Mouse (Mus musculus): ENCODE data around the gene Mxd4.
A peak's percentile ranks its signal among the peaks of the same experiment; 100 is the strongest.

The Mxd4 gene

DNA sequence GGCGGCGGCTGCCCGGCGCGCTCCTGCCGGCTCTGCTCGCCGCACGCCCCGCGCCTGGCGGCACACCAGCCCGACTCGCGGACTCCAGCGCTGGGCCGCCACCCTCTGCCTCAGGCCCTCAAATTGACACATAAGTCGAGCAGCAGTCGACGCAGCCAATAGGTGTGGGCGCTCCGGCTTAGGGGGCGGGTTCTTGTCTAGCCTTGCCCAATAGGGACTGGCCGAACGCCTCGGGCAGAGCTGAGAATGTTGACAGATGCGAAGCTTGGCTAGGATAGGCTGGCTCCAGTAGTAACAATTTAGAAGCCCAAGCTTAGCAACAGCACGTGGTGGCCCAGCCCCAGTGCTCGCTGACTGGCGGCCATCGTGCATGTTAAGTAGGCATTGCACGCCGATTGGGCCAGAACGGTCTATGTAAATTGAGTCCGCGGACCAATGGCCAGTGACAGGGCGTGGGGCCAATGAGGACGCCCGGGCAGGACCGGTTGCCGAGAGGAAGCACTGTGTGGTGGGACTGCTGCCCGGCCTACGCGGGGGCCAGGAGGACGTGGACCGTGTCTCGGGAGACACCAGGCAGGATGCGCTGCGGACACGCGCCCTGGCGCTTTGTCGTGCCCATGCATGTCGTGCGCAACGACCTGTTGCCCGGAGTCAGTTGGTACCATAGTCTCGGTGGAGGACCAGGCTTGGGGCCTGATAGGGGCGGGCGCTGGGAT lies at the start of gene Mxd4:
Gene Mxd4 (minus strand): TSS at position 120 of the 716 bp plus-strand sequence.
- DNase-seq (ENCODE audit: low read depth, low spot score): peak; percentile 99

DNA sequence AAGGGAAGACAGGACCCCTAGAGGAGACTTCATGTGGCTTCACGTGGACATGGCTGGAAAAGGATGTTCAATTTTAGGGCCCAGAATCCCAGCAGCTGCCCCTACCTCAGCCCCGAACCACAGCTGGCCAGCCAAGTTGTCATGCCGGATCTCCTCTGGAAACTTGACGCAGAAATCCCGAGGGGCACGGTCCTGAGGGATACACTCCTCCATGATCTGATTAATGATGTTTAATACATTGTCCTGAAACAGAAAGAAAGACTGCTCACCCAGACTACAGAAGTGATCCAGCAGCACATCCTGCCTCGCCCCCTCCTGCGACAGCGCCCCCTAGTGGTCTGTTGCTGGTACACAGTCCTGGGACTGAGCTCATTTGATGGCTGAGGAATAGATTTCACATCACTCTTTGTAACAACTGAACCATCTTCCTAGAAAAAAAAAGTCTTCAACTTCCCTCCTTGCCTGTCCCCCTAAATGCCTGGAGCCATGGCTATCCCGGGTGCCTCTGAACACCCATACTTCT lies 48.4 kb upstream of the Mxd4 start:
- peak; percentile 41 for DNase-seq (ENCODE audit: low read depth, low spot score)

DNA sequence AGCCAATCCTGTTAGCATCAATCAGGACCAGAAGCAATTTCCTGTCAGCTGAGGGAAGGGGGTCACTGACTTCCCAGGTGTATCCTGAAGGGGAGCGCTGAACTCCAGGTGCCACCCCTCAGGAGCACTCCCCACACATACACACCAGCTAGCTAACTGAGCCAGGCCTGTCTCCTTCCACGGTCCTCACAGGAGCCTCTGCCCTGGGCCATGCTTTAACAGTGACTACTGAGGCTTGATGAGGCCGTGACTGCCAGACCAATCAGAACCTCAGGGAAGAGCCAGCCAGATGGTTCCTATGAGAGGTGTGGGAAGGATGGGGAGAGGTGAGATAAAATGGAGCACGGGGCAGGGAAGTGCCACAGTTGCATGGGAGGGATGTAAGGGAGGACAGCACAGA lies 47.5 kb upstream of the Mxd4 start:
- DNase-seq (ENCODE audit: low read depth, low spot score): no peak

DNA sequence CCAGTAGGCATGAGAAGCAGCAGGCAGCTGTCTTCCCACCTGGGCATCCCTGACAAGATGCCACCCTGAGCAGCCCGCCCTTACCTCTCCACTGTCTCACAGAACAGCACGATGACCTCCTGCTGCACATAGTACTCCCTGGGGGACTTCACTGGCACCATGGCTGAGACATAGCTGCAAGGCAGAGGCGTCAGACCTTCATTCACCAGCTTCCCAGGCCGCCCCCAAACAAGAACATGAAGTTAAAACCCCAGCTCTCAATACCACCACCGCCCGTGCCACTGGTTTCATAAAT lies 45.6 kb upstream of the Mxd4 start:
- DNase-seq (ENCODE audit: low read depth, low spot score): no peak

DNA sequence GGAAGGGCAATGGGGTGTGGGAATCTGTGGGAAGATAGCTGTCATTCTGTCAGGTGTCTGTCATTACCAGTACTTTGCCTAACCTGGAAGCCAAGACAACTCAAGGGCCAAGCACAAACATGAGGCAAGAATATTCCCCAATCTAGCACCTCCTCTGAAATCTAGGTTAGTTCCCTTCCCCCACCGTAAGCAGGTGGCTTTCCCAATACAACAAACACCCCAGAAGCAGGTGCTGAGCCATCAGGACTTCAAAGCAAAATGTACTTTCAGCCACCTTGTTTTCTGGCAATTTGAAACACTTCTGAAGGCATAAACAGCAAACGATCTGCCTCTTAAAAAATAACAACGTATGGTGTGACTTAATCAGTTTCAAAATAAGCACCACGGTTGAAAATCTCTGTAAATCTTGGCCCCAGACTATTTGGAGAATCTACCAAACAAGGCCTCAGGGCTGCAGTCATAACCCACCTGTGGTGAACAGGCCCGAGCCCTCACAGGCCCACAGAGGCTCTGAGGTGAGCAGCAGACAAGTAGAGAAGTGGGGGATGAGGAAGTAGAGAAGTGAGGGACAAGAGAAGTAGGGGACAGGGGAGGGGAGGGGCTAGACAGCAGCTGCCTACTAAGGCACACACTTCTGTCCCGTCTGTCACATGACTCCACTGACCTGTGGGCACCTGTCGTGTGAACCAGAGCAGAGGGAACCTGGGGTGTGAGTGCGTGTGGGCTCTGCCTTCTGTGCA lies 45.1 kb upstream of the Mxd4 start:
- DNase-seq (ENCODE audit: low read depth, low spot score): no peak

DNA sequence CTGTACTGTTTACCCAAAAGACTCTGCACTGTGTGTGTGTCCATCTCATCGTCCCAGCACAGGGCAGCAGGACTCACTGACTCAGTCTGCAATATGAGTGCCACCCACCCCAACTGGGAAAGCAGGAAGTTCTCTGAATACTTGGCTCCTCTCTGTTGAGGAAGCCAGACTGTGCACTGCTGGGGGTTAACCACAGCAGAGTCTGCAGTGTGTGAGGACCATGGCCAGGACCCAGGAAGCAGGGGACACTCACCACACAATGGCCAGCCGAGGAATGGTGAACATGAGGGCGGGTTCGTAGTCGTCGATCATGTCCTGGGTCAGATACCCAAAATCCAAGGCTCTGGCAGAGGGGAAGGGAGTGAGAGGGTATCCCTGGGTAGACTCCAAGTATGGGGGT lies 44.4 kb upstream of the Mxd4 start:
- no peak for DNase-seq (ENCODE audit: low read depth, low spot score)

DNA sequence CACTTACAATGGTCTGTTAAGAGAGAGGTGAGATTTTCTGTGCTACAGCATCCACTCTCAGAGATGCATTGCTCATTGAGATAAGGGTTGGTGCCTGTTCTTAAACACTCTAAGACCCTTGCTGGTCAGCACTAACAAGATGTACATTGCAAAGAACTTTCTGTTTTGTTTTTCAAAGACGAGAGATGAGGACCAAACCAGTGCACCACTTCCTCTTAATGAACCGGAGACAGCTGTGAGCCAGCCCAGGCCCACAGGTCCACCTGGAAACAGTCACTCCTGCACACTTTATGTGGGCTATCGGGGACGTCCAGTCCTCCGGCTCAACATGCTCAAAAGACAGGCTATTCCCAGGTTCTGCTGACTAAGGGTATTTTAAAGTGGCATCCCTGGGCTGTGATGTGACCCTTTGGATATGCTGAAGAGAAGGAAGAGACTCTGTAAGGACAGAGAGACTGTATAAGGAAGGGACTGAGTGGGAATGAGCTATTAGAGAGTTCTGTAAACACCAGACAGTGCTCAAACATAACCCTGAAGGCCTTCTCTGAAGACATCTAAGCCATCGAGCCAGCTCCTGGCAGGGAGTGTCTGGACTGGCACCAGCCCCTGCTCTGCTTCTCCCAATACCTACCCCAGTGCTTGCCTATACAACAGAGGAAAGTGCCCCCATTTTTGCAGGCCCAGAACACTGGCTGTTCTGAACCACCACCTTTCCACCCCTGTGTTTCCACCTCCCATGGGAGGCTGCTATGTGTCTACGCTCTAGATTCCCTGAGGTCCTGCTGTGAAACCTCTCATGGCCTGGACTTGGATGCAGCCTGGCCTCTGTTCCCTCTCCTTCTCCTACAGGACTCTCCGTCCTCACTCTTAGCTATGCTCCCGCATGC lies 43.3 kb upstream of the Mxd4 start:
- DNase-seq (ENCODE audit: low read depth, low spot score): no peak

DNA sequence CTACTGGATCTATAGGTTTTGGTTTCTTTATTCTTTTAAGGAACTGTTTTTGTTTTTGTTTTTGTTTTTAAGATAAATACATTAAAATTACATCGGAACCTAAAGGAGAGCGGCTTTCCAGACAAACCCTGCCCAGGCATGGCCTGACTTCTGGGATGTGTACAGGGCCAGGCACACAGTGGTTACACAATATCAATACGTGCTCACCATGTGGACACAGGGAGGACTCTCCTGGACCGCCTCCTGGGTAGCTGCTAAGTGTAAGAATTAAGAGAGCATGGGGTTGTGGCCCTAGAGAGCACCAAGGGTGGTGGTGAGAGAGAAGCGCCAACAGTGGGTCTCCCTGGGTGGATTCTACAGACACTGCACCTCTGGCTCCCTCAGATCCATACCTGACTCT lies 42.0 kb upstream of the Mxd4 start:
- no peak for DNase-seq (ENCODE audit: low read depth, low spot score)

DNA sequence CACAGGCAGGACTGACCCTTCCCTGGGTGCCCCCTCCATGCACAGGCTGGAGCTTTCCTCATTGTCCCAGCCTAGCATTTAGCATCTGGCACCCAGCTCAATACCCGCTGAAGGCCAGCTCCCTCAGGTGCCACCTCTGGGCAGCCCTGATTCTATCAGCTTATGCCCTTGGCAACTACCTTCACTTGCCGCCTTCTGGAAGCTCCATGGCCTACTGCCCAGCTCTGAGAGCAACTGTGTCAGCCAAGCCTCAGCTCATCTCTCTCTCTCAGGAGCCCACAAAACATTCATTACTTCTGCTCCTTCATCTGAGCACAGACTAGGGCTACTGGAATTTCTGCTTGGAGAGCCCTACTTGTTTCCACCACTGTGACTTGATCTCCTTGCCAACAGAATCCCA lies 38.0 kb upstream of the Mxd4 start:
- DNase-seq (ENCODE audit: low read depth, low spot score): no peak

DNA sequence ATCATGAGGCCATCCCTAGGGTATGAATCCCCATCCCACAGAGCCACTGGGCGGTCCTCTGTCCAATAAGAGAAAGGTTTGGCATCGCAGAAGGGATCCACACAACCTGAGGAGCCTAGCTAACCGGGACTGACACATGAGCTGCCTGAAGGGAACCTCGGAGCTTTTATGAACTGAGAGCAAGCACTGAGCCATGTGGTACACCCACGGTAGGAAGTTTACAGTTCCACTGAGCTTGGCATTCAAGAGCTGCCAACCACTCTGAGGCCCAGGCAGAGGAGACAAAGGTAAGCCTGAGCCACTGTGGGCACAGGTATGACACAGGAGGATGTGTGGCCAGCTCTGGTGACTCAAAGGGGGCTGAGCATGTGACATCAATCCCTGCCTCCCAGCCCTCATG lies 37.0 kb upstream of the Mxd4 start:
- DNase-seq (ENCODE audit: low read depth, low spot score): no peak

DNA sequence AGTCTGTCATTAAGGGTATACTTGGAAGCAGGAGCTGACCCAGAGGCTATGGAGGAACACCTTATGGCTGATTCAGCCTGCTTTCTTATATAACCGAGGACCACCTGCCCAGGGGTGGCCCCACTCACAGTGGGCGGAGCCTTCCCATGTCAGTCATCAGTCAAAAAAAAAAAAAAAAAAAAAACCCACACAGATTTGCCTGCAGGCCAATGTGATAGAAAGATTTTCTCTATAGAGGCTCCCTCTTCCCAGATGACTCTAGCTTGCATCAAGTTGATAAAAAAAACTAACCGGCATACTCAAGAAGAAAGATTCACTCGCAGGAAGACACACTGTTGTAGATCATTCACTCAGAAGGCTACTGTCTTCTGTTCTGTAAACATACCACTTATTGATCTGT lies 32.5 kb upstream of the Mxd4 start:
- no peak for DNase-seq (ENCODE audit: low read depth, low spot score)

DNA sequence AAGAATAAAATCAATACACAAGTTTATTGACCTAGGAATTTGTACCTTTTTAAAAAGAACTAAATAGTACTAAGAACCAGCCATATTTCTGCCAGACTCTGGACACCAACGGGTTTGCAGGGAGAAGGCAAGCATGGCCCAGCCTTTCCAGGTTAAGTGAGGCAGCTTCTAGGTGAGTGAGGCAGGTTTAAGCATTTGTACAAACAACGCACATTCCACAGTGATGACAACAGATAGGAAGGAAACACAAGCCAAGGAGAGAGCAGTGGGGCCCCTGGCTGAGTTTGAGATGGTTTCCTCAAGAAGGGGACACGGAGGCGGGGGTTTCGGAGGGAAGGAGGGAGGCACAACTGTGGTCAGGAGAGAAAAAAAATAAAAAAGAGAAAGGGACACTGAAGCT lies 31.2 kb upstream of the Mxd4 start:
- no peak for DNase-seq (ENCODE audit: low read depth, low spot score)

DNA sequence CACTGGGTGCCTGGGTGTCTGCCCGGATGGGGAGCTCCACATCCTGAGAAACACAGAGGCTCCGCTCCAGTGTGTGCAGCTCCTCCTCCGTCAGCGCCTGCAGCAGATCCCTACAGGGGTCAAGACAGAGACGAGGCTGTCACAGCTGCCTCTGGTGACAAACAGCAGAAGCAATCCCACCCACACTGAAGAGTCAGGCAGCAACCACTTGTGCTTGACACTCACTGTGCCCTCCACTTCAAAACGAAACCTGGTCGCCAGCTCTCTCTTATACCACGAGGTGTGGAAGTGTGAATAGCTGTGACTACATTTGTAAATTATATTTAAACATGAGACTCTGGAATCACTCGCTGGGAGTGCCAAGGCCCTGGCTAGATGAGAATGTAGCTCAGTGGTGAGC lies 30.2 kb upstream of the Mxd4 start:
- DNase-seq (ENCODE audit: low read depth, low spot score): no peak

DNA sequence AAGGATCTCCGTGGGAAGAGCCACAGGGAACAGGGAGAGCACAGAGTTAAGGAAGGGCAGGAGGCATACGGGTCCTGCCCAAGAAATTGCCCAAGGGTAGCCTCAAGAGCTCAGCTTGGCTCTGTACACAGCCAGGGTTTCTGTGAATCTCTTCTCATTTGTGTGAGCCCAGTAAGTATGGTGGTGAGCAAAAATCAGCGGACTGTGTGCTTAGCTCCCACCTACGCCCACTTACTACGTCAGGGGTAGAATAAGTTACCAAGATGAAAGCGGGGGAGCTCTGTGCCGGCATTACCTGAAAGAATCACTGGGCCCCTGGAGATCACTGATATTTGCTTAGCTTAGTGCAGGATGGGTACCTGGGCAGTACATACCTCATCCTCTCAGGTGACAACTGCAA lies 28.5 kb upstream of the Mxd4 start:
- DNase-seq (ENCODE audit: low read depth, low spot score): no peak

DNA sequence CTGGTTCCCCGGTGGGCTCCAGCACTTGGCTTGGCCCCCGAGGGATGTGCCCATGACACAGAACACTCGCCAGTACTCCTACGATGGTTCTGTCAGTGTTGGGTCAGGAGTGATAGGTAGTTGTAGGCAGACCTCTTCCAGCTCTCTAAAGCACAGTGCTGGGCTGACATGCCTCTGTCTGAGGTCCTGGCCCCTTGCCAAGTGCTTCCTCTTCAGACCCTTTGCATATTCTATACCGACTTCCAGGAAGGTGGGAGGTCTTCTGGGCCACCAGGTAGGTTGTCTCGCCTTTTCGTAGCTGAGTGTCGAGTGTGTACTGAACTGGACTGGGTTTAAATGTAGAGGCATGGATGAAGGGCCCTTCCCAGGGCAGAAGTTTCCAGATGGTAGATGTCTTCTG lies 26.1 kb upstream of the Mxd4 start:
- no peak for DNase-seq (ENCODE audit: low read depth, low spot score)

DNA sequence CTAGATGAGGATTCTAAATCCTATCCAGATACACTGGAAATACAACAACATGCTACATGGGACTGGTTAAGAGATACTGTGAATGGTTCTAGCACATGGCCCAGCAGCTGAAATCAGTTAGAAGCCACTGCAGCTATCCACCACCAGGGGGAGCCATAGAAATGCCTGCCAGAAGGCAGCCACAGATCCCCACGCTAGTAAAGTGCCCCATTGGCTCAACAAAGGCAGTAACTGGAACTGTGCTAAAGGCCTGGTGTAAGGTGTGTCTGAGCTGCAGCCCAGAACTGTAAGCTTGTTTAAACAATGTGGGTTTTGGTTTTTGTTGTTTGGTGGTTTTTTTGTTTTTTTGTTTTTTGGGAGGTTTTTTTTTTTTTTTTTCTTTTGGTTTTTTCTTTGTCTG lies 22.8 kb upstream of the Mxd4 start:
- peak; percentile 86 for DNase-seq (ENCODE audit: low read depth, low spot score)

DNA sequence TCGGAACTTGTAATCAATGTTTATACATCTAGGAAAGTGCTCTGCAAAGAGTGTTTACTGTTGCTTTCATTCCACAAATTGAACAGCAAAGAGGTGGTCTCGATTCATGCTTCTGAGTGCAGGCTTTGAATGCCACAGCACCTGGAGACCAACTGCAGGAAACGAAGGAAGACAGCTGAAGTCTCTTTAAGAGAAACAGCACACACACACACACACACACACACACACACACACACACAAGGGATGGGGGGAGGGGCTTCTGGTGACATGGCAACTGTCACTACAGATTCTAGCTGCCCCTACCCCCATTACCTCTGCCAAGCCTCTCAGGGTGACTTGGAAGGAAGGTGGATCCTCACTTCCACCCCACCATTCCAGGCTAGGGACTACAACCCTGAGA lies 20.0 kb upstream of the Mxd4 start:
- DNase-seq (ENCODE audit: low read depth, low spot score): no peak

DNA sequence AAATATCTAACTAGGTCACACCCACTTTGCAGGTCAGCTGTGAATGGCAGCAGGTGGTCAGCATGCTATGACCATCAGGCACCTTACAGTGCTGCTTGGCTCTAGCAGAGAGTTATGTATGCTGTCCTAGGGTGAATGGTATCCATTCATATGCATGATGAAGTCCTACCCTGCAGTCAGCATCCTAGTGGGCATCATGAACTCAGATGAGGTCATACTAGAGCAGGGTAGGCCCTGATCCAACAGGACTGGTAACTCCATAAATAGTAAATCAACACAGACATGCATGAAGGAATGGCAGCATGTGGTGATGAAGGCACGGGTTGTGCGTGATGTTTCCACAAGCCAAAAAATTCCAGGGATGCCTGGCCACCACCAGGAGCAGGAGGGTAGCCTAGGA lies 18.3 kb upstream of the Mxd4 start:
- no peak for DNase-seq (ENCODE audit: low read depth, low spot score)

DNA sequence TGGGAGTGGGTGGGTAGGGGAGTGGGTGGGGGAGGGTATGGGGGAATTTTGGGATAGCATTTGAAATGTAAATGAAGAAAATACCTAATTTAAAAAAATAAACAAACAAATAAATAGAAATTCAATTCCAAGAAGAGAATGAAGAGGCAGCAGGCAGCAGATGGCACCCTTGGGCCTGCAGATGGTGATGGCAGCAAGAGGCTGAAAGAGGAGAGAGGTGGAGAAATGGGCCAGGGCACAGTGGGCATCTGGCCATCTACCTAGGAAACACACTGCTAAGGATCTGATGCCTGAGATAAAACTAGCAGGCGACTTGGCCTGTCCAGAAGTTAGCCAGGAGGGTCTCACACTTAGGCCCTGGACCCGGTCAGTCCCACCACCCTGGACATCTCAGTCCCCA lies 17.4 kb upstream of the Mxd4 start:
- DNase-seq (ENCODE audit: low read depth, low spot score): no peak

DNA sequence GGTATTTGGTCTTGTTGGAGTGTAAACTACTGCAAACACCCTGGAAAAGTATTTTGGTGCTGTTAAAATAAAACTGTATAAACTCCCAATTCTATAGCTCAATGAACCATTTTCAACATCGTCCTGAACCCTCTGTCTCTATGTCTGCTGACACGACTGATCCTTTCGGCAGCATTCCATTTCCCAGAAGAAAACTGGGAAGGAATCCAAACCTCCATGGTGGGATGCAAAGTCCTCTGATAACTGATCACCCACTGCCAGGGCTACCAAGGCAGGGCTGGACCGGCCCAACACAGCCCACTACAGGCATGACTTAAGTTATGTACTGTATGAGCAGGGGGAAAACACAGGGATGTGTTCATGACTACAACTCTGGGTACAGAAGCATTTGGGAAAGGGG lies 14.5 kb upstream of the Mxd4 start:
- DNase-seq (ENCODE audit: low read depth, low spot score): no peak

DNA sequence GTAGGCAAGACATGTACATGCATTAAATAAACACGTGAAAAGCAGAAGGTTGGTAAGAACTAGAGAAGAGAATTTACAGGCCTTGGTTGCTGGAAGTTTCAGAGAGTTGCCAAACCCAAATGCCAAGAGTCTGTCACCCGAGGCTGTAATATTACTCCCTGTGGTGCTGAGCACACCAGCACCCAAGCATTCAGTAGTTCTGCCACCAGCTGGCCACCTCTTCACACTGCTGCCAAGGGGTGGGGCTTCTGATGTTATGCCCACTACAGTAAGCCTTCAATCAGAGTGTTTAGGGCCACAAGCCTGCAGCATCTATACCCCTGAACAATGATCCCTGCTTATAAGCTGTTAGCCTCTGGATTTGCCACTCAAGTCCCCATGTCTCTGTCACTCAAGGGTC lies 13.9 kb upstream of the Mxd4 start:
- DNase-seq (ENCODE audit: low read depth, low spot score): no peak

DNA sequence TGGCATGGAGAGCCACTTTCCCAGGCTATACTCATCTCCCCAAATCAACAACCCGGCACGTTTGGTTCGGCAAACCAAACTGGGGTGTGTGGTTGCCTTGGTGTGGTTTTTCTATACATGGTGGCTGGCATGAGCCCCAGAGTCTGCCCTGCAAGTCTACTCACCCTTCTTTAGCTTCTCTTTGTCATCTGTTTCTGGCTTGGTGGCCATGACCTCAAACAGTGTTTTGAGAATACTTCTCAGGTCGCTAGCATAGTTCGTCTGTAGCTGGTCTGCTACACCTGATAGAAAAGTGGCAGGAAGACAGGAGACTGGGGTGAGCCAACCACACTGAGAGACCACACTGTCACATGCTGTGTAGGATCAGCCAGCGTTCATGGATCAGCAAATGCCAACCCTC lies 11.1 kb upstream of the Mxd4 start:
- no peak for DNase-seq (ENCODE audit: low read depth, low spot score)

DNA sequence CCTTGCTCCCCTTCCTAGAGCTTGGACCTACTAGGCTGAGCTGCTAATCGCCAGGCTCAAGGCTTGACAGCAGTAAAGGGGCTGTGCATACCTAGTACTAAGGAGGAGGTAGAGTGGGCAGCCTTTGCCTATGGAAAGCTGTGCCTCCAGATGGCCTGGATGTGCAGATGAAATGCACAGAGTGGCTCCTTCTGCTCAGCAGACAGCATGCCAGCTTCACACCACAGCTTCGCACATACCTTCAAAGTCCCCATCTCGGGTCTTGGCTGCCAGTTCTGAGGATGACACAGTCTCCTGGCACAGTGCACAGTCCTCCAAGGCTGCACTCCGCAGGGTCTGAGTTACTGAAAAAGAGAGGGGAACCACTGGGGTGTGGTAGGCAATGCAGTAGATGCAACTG lies 9.7 kb upstream of the Mxd4 start:
- no peak for DNase-seq (ENCODE audit: low read depth, low spot score)

Measured in mesoderm, embryonic 11.5 days (tissue).